Mouse (Mus musculus) heart, embryonic 14.5 days (tissue): Measurements from ENCODE around the gene Ppan. TPM values are rescaled to one million over a fixed set of nuclear protein-coding genes. Genes with fewer than 3 reads are reported as not detected.

Experiments used
- ATAC-seq: fragments of 200-750 bp; cut with Nextera tagmentation; 2 replicates; pipeline ENCODE4 v1.8.0; 2017; ENCODE audit warnings: low read depth, moderate TSS enrichment; ENCODE audit not compliant: insufficient number of reproducible peaks, insufficient read depth, low FRiP score
- H3K27ac ChIP-seq, 2 experiments: fragments of 200-500 bp in 1 of 2; fragments of 300-500 bp in 1 of 2; sonication (generic) in 1 of 2; replicated peaks in 1 of 2; 2 replicates each; pipeline ENCODE4 v1.5.1; 2012 to 2014; ENCODE audit warnings: low read depth in 2 of 2, low read length in 2 of 2, control low read depth in 1 of 2, mild to moderate bottlenecking in 1 of 2, mixed read lengths in 1 of 2; ENCODE audit not compliant: control insufficient read depth in 1 of 2, insufficient read depth in 1 of 2
- H3K27me3 ChIP-seq: fragments of 300-500 bp; sonication (generic); 2 replicates; pipeline ENCODE4 v1.6.1; 2014; ENCODE audit warnings: mild to moderate bottlenecking, low read length, control low read depth; ENCODE audit not compliant: control insufficient read depth, insufficient read depth
- H3K36me3 ChIP-seq: fragments of 300-500 bp; sonication (generic); 2 replicates; pipeline ENCODE4 v1.6.1; 2014; ENCODE audit warnings: mild to moderate bottlenecking, control low read depth, low read length, mixed read lengths; ENCODE audit not compliant: control insufficient read depth, insufficient read depth
- H3K4me1 ChIP-seq, 2 experiments: fragments of 200-500 bp in 1 of 2; fragments of 300-500 bp in 1 of 2; sonication (generic) in 1 of 2; 2 replicates each; pipeline ENCODE4 v1.6.1; 2012 to 2014; ENCODE audit warnings: low read length in 2 of 2, control low read depth in 1 of 2, mixed read lengths in 1 of 2; ENCODE audit not compliant: control insufficient read depth in 2 of 2, insufficient read depth in 2 of 2
- H3K4me2 ChIP-seq: fragments of 300-500 bp; sonication (generic); 2 replicates; pipeline ENCODE4 v1.6.1; 2014; ENCODE audit warnings: mild to moderate bottlenecking, low read length
- H3K4me3 ChIP-seq, 2 experiments: fragments of 200-500 bp in 1 of 2; fragments of 300-500 bp in 1 of 2; sonication (generic) in 1 of 2; 2 replicates each; pipeline ENCODE4 v1.5.1; 2012 to 2014; ENCODE audit warnings: low read length in 2 of 2, mild to moderate bottlenecking in 2 of 2, control low read depth in 1 of 2, low read depth in 1 of 2, moderate library complexity in 1 of 2; ENCODE audit not compliant: control insufficient read depth in 1 of 2, insufficient read depth in 1 of 2
- H3K9ac ChIP-seq: fragments of 300-500 bp; sonication (generic); 2 replicates; pipeline ENCODE4 v1.6.1; 2014; ENCODE audit warnings: mild to moderate bottlenecking, low read length
- H3K9me3 ChIP-seq: fragments of 300-500 bp; sonication (generic); 2 replicates; pipeline ENCODE4 v1.6.1; 2016; ENCODE audit warnings: low read length, control low read depth; ENCODE audit not compliant: control insufficient read depth
- WGBS: fragments of 180-500 bp; shearing (Covaris S2); extraction: QIAGEN DNeasy Blood & Tissue Kit; methylation state at CpG from one replicate; pipeline ENCODE4 v1.1.7; 2014; 5-methylcytosine and 5-hydroxymethylcytosine counted together
- polyA plus RNA-seq: library from polyadenylated mRNA; unstranded; fragments of >200 nt; fragmentation: Nextera tagmentation; extraction: Ambion mirVana; gene quantifications from 2 replicates; pipeline ENCODE4 v1.2.1, GENCODE M21; 2014

Gene Ppan
- polyA plus RNA-seq, 1 experiment from 2014 or later = 30.0 TPM

- ATAC-seq = no peak
- H3K9me3 ChIP-seq = no peaks in the 10 kb centered on the region
- H3K4me1 ChIP-seq = peaks cover 11 to 20% of the 10 kb centered on the region in 2 experiments
- peaks cover 80% of the 10 kb centered on the region for H3K36me3 ChIP-seq
- no peak overlapping the region for H3K27ac ChIP-seq
- no peak overlapping the region for H3K4me2 ChIP-seq
- WGBS = 69% methylated on average over 5 of the region's 5 CpGs
- no peaks in the 10 kb centered on the region for H3K27me3 ChIP-seq
- H3K9ac ChIP-seq = no peak overlapping the region
- H3K4me3 ChIP-seq = no peak overlapping the region
These were observed 5.1 kb downstream of the Ppan start for GRCm38 (mm10) chr9:20893069-20893468.

- Histone ChIP-seq H3K9me3 (no peaks in the 10 kb centered on the region), H3K4me3 (no peak overlapping the region), H3K4me1 (peaks cover 11 to 17% of the 10 kb centered on the region in 2 experiments), H3K36me3 (peaks cover 80% of the 10 kb centered on the region), H3K9ac (no peak overlapping the region), H3K4me2 (no peak overlapping the region), H3K27me3 (no peaks in the 10 kb centered on the region), H3K27ac (no peak overlapping the region)
- no peak for ATAC-seq
- 82% methylated on average over 13 of the region's 13 CpGs for WGBS
These were observed 5.8 kb downstream of the Ppan start for GRCm38 (mm10) chr9:20893590-20894343.

- 84% methylated on average over 15 of the region's 15 CpGs for WGBS
- H3K36me3 ChIP-seq = peaks cover 75% of the 10 kb centered on the region
- H3K9me3 ChIP-seq = no peaks in the 10 kb centered on the region
- H3K27ac ChIP-seq = no peak overlapping the region
- no peak overlapping the region for H3K9ac ChIP-seq
- peaks cover 6 to 10% of the 10 kb centered on the region in 2 experiments; a peak in 3 of 4 replicates for H3K4me1 ChIP-seq
- H3K4me2 ChIP-seq = no peak overlapping the region
- no peak overlapping the region for H3K4me3 ChIP-seq
- H3K27me3 ChIP-seq = no peaks in the 10 kb centered on the region
- no peak for ATAC-seq
These were observed 6.7 kb downstream of the Ppan start for GRCm38 (mm10) chr9:20894629-20895028.

GRCm38 (mm10) chr9:20895382-20895781, 7.4 kb downstream of the Ppan start:
- no peaks in the 10 kb centered on the region for H3K27me3 ChIP-seq
- no peak for ATAC-seq
- 94% methylated on average over 9 of the region's 9 CpGs for WGBS
- H3K9ac ChIP-seq = no peak overlapping the region
- H3K4me1 ChIP-seq = peaks cover 6 to 10% of the 10 kb centered on the region in 2 experiments; a peak in 3 of 4 replicates
- no peak overlapping the region for H3K4me2 ChIP-seq
- H3K4me3 ChIP-seq = no peak overlapping the region
- H3K36me3 ChIP-seq = peaks cover 68% of the 10 kb centered on the region
- H3K9me3 ChIP-seq = no peaks in the 10 kb centered on the region
- H3K27ac ChIP-seq = no peak overlapping the region

- 6% methylated on average over 35 of the region's 39 CpGs for WGBS
- Histone ChIP-seq H3K36me3 (peaks cover 42% of the 10 kb centered on the region), H3K27ac (peak overlapping the region in 1 of 2 experiments; percentile 44; a peak in 2 of 4 replicates), H3K9me3 (no peaks in the 10 kb centered on the region), H3K4me2 (peak overlapping the region; percentile 93), H3K9ac (peak overlapping the region; percentile 98), H3K4me1 (peaks cover 11 to 18% of the 10 kb centered on the region in 2 experiments), H3K27me3 (no peaks in the 10 kb centered on the region), H3K4me3 (peak overlapping the region; percentile 79 to 98)
- ATAC-seq = peak; percentile 9; the same call in 1 of the 2 replicates
These were observed 9.9 kb downstream of the Ppan start for GRCm38 (mm10) chr9:20897736-20898510.

DNA sequence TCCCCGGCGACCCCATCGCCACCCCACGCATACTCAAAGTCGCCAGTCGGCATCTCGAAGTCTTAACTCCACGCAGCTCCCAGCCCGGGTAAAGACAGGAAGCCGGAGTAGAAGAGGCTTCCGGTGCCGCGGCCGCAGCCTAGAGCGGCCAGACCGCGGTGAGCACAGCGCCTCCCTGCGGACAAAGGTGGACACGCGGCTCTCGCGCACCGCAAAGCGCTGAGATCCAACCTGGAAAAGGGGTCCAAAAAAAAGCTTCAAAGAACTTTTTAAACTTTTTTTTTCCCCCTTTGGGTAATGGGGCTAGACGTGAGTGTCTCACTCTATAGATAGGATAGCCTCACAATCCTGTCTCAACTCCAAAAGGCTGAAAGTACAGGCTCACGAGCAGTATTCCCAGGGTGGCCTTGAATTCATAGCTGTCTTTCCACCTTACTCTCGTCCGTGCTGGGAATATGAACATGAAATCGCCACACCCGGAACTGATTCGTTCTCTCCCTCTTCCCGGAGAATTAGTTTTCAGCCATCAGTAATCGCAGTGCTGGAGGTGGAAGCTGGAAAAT, 10.6 kb downstream of the Ppan start, which contains the start of gene Eif3g:
Eif3g (minus strand) TSS at position 113 of the 563 bp plus-strand sequence.
- Histone ChIP-seq H3K36me3 (peaks cover 37% of the 10 kb centered on the region), H3K9me3 (no peaks in the 10 kb centered on the region), H3K9ac (peak within 1 kb of the TSS; percentile 98), H3K27me3 (no peaks in the 10 kb centered on the region), H3K4me1 (peaks cover 11 to 18% of the 10 kb centered on the region in 2 experiments), H3K4me3 (peak within 1 kb of the TSS; percentile 79 to 98), H3K27ac (peak within 1 kb of the TSS in 1 of 2 experiments; percentile 44; a peak in 2 of 4 replicates), H3K4me2 (peak within 1 kb of the TSS; percentile 93)
- 3% methylated on average over 34 of the region's 34 CpGs for WGBS
- ATAC-seq = peak; percentile 72

DNA sequence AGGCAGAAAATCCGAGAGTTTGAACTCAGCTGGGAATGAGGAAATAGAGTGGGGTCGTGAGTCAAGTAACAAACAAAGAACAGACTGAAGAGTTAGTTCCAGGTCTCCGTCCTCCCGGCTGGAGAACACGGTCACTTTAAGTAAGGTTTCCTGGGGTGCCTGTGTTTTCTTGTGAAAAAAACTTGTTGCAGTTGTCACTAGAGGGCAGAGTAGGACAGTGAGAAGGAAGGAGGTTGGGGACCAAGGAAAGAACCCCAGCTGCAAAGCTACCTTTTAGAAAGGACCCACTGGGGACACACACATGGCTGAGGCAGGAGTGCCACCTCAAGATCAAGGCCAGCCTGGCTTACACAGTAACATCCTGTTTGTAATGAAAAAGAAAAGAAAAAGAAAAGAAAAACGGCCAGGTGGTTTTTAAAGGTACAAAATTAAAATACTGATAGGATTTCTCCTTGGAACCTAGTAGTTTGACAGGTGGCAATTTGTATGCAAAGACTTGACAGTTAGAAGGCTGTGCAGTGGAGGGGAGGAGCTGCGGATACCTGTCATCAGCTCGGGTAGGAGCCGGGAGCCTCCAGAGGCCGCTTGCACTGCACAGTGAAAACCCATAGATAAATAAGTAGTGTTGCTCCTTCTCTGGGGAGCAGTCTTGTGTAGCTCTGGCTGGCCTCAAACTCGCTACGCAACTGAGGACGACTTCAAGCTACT, 13.6 kb downstream of the Ppan start:
- 0 out of 2 replicates have a peak overlapping the region, but pooled peaks have one; percentile 38 for H3K9ac ChIP-seq
- WGBS = 8% methylated on average over 13 of the region's 13 CpGs

More for the DNA sequence above, 13.6 kb downstream of the Ppan start:
- H3K27me3 ChIP-seq = no peaks in the 10 kb centered on the region
- H3K9me3 ChIP-seq = no peaks in the 10 kb centered on the region
- H3K4me3 ChIP-seq = no peak overlapping the region
- peak overlapping the region; percentile 31 for H3K4me2 ChIP-seq
- no peak; the same call in 1 of the 2 replicates for ATAC-seq
- H3K4me1 ChIP-seq = peaks cover 11 to 18% of the 10 kb centered on the region in 2 experiments
- H3K27ac ChIP-seq = peak overlapping the region; percentile 31 to 51
- H3K36me3 ChIP-seq = peaks cover 29% of the 10 kb centered on the region
